Mouse (Mus musculus): ENCODE measurements at regions not wholly inside any gene's neighbourhood (a gene's known extent, or its start where the extent isn't known, plus 50 kb on each side); places are given as distances from the start of the nearest gene placed in this dataset.

- WGBS = 51% methylated on average over 9 of the region's 9 CpGs
- no peak overlapping the region for H3K4me3 ChIP-seq
- no peaks in the 10 kb centered on the region for H3K4me1 ChIP-seq (ENCODE audit: control insufficient read depth, insufficient read depth, low read length)
- DNase-seq = no peak
- no peak overlapping the region for H3K27ac ChIP-seq
- H3K27me3 ChIP-seq (ENCODE audit: control insufficient read depth, insufficient read depth, low read length) = no peaks in the 10 kb centered on the region
- H3K36me3 ChIP-seq (ENCODE audit: control insufficient read depth, insufficient read depth, low read length) = no peaks in the 10 kb centered on the region
- H3K79me2 ChIP-seq (replicated peaks; ENCODE audit: control insufficient read depth, insufficient read depth, low read length) = no peaks in the 10 kb centered on the region
- intact Hi-C loops (cut with DNase I) = no loop called here
- no peak for TF ChIP-seq POLR2A (IDR thresholded peaks at IDR 0.05; ENCODE audit: insufficient read depth, low read depth, low read length)
- TF ChIP-seq EP300 (IDR thresholded peaks at IDR 0.05; ENCODE audit: insufficient read depth, low read depth, low read length) = no peak
- no peak for TF ChIP-seq CTCF (IDR thresholded peaks at IDR 0.05)
- no peak overlapping the region for H3K9ac ChIP-seq (ENCODE audit: low read depth, low read length)
Observed at GRCm38 (mm10) chr10:121150668-121151067, 116.9 kb downstream of the Wif1 start.

GRCm38 (mm10) chr10:121153625-121154024 lies 119.9 kb downstream of the Wif1 start:
- no peaks in the 10 kb centered on the region for H3K27me3 ChIP-seq (ENCODE audit: control insufficient read depth, insufficient read depth, low read length)
- H3K4me3 ChIP-seq = no peak overlapping the region
- H3K36me3 ChIP-seq (ENCODE audit: control insufficient read depth, insufficient read depth, low read length) = no peaks in the 10 kb centered on the region
- TF ChIP-seq CTCF (IDR thresholded peaks at IDR 0.05) (no peak), POLR2A (IDR thresholded peaks at IDR 0.05; ENCODE audit: insufficient read depth, low read depth, low read length) (no peak), EP300 (IDR thresholded peaks at IDR 0.05; ENCODE audit: insufficient read depth, low read depth, low read length) (peak; percentile 53; the same call in 1 of the 2 replicates)
- peak; percentile 31 to 69 for DNase-seq
- peak overlapping the region; percentile 49 for H3K27ac ChIP-seq
- intact Hi-C loops (cut with DNase I) = no loop called here
- H3K79me2 ChIP-seq (replicated peaks; ENCODE audit: control insufficient read depth, insufficient read depth, low read length) = no peaks in the 10 kb centered on the region
- H3K9ac ChIP-seq (ENCODE audit: low read depth, low read length) = no peak overlapping the region
- no peaks in the 10 kb centered on the region for H3K4me1 ChIP-seq (ENCODE audit: control insufficient read depth, insufficient read depth, low read length)
- 32% methylated on average over 4 of the region's 4 CpGs for WGBS

DNA sequence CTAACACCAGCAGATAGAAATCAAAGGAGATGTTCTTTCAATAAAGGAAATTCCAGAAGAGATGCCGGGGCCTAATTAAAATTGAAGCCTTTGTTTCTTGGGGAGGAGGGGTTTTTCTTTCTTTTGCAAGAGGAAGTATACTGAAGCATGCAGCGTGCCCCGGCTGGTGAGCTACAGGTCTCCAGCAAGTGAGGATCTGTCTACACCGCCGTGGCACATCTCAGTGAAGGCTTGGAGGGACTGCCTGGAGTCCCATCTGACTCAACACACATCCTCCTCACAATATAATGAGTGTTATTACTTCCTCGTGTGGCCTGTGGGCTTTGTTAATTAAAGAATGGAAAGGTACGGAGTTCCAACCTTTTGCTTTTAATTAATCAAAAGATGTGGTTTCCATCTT lies 126.7 kb downstream of the Wif1 start:
- Histone ChIP-seq H3K4me1 (ENCODE audit: control insufficient read depth, insufficient read depth, low read length) (no peaks in the 10 kb centered on the region), H3K4me3 (no peak overlapping the region), H3K79me2 (replicated peaks; ENCODE audit: control insufficient read depth, insufficient read depth, low read length) (no peaks in the 10 kb centered on the region), H3K36me3 (ENCODE audit: control insufficient read depth, insufficient read depth, low read length) (no peaks in the 10 kb centered on the region), H3K27ac (no peak overlapping the region; the same call in 1 of the 2 replicates), H3K27me3 (ENCODE audit: control insufficient read depth, insufficient read depth, low read length) (no peaks in the 10 kb centered on the region), H3K9ac (ENCODE audit: low read depth, low read length) (no peak overlapping the region)
- DNase-seq = no peak
- intact Hi-C loops (cut with DNase I) = no loop called here
- no peak for TF ChIP-seq POLR2A (IDR thresholded peaks at IDR 0.05; ENCODE audit: insufficient read depth, low read depth, low read length)
- TF ChIP-seq CTCF (IDR thresholded peaks at IDR 0.05) = no peak
- TF ChIP-seq EP300 (IDR thresholded peaks at IDR 0.05; ENCODE audit: insufficient read depth, low read depth, low read length) = no peak
- WGBS = 72% methylated on average over 7 of the region's 7 CpGs

DNA sequence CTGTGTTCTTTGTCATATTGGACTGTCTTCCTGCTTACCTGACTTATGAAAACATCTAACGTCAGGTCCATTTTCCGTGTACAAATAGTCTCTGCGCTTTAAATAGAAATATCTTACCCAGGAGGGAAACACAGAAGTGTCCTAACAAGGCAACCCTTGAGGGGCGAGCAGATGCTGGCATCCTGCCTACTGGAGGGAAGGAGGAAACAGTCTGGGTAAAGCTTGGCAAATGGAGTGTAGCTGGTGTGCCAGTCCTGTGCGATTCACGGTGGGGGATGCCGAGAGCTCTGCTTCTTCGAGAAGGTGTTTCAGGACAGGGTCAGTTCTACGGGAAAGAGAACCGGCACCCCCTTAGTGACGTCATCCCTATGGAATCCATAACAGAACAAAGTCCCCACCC lies 127.4 kb downstream of the Wif1 start:
- Histone ChIP-seq H3K9ac (ENCODE audit: low read depth, low read length) (no peak overlapping the region), H3K79me2 (replicated peaks; ENCODE audit: control insufficient read depth, insufficient read depth, low read length) (no peaks in the 10 kb centered on the region), H3K4me1 (ENCODE audit: control insufficient read depth, insufficient read depth, low read length) (no peaks in the 10 kb centered on the region), H3K27me3 (ENCODE audit: control insufficient read depth, insufficient read depth, low read length) (no peaks in the 10 kb centered on the region), H3K27ac (peak overlapping the region; percentile 9; the same call in 1 of the 2 replicates), H3K4me3 (no peak overlapping the region), H3K36me3 (ENCODE audit: control insufficient read depth, insufficient read depth, low read length) (no peaks in the 10 kb centered on the region)
- 30% methylated on average over 11 of the region's 11 CpGs for WGBS
- peak; percentile 24 to 30 for DNase-seq
- intact Hi-C loops (cut with DNase I) = no loop called here
- TF ChIP-seq EP300 (IDR thresholded peaks at IDR 0.05; ENCODE audit: insufficient read depth, low read depth, low read length) (no peak), POLR2A (IDR thresholded peaks at IDR 0.05; ENCODE audit: insufficient read depth, low read depth, low read length) (no peak), CTCF (IDR thresholded peaks at IDR 0.05) (no peak)

DNA sequence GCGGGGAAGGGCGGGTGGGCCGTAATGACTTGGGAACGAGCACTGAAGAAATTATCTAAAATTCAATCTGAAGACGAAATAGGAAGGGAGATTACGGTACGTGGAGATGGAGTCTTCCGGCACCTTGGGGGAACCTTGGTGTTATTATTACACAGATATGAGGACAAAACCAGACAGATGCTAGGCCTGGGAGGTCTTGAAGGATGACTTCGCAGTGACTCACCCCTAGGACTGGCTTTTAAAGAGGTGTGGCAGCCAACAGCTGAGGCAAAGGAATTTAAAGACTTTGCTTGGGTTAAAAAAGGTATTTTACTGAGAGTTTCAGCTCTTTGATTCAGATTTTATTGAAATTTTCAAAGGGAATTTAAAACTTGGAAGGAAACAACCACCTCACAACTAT lies 140.3 kb downstream of the Wif1 start:
- no peaks in the 10 kb centered on the region for H3K27me3 ChIP-seq (ENCODE audit: control insufficient read depth, insufficient read depth, low read length)
- DNase-seq = no peak
- H3K36me3 ChIP-seq (ENCODE audit: control insufficient read depth, insufficient read depth, low read length) = no peaks in the 10 kb centered on the region
- no peak overlapping the region for H3K4me3 ChIP-seq
- H3K79me2 ChIP-seq (replicated peaks; ENCODE audit: control insufficient read depth, insufficient read depth, low read length) = no peaks in the 10 kb centered on the region
- H3K27ac ChIP-seq = no peak overlapping the region
- no peak overlapping the region for H3K9ac ChIP-seq (ENCODE audit: low read depth, low read length)
- 80% methylated on average over 9 of the region's 9 CpGs for WGBS
- no peaks in the 10 kb centered on the region for H3K4me1 ChIP-seq (ENCODE audit: control insufficient read depth, insufficient read depth, low read length)
- intact Hi-C loops (cut with DNase I) = no loop called here
- TF ChIP-seq CTCF (IDR thresholded peaks at IDR 0.05) (no peak), POLR2A (IDR thresholded peaks at IDR 0.05; ENCODE audit: insufficient read depth, low read depth, low read length) (no peak), EP300 (IDR thresholded peaks at IDR 0.05; ENCODE audit: insufficient read depth, low read depth, low read length) (no peak)

- no peaks in the 10 kb centered on the region for H3K27me3 ChIP-seq (ENCODE audit: control insufficient read depth, insufficient read depth, low read length)
- WGBS = 89% methylated on average over 7 of the region's 7 CpGs
Observed at GRCm38 (mm10) chr10:121189139-121189538, 155.4 kb downstream of the Wif1 start.

More at GRCm38 (mm10) chr10:121189139-121189538, 155.4 kb downstream of the Wif1 start:
- Histone ChIP-seq H3K9ac (ENCODE audit: low read depth, low read length) (no peak overlapping the region), H3K79me2 (replicated peaks; ENCODE audit: control insufficient read depth, insufficient read depth, low read length) (no peaks in the 10 kb centered on the region), H3K36me3 (ENCODE audit: control insufficient read depth, insufficient read depth, low read length) (no peaks in the 10 kb centered on the region), H3K4me1 (ENCODE audit: control insufficient read depth, insufficient read depth, low read length) (no peaks in the 10 kb centered on the region), H3K27ac (no peak overlapping the region), H3K4me3 (no peak overlapping the region)
- intact Hi-C loops (cut with DNase I) = no loop called here
- no peak for TF ChIP-seq CTCF (IDR thresholded peaks at IDR 0.05)
- no peak for TF ChIP-seq POLR2A (IDR thresholded peaks at IDR 0.05; ENCODE audit: insufficient read depth, low read depth, low read length)
- TF ChIP-seq EP300 (IDR thresholded peaks at IDR 0.05; ENCODE audit: insufficient read depth, low read depth, low read length) = no peak
- DNase-seq = no peak
